Mouse (Mus musculus): ENCODE measurements at regions not wholly inside any gene's neighbourhood (a gene's known extent, or its start where the extent isn't known, plus 50 kb on each side); places are given as distances from the start of the nearest gene placed in this dataset.
A peak's percentile ranks its signal among the peaks of the same experiment; 100 is the strongest.

GRCm38 (mm10) chr3:38397615-38397956, 87.1 kb downstream of the Ankrd50 start:
- intact Hi-C loops (cut with DNase I) = no loop called here

GRCm38 (mm10) chr3:38396760-38397614, 87.7 kb downstream of the Ankrd50 start:
- DNase-seq = no peak
- intact Hi-C loops (cut with DNase I) = no loop called here

More at GRCm38 (mm10) chr3:38397615-38397956, 87.1 kb downstream of the Ankrd50 start:
- no peak for DNase-seq

- no peak for DNase-seq
- intact Hi-C loops (cut with DNase I) = no loop called here
Observed at GRCm38 (mm10) chr3:38394308-38394707, 90.3 kb downstream of the Ankrd50 start.

GRCm38 (mm10) chr3:38389647-38390046, 95.0 kb downstream of the Ankrd50 start:
- intact Hi-C loops (cut with DNase I) = no loop called here
- DNase-seq = no peak

- intact Hi-C loops (cut with DNase I) = no loop called here
- no peak for DNase-seq
Observed at GRCm38 (mm10) chr3:38388961-38389360, 95.7 kb downstream of the Ankrd50 start.

GRCm38 (mm10) chr3:38382743-38383142, 101.9 kb downstream of the Ankrd50 start:
- intact Hi-C loops (cut with DNase I) = no loop called here
- DNase-seq = no peak

DNA sequence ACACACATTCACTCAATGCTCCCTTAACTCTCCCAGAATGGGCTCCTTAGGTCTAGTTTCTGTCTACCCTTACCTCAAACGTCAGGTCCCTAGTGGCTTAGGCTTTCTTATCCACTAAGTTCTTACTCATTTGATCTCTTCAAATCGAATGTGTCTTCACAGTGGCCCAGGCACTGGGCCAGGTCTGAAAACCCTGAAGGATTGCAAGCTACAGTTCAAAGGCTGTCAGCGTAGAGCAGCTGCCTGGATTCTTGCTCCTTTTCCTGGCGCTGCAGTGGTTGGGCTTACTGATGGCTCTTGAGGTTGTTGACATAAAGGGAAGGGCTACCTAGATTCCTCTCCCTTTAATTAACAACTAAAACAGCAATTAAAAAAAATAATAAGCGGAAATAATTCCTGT, 103.0 kb downstream of the Ankrd50 start:
- intact Hi-C loops (cut with DNase I) = no loop called here
- DNase-seq = peak; percentile 6 to 26

DNA sequence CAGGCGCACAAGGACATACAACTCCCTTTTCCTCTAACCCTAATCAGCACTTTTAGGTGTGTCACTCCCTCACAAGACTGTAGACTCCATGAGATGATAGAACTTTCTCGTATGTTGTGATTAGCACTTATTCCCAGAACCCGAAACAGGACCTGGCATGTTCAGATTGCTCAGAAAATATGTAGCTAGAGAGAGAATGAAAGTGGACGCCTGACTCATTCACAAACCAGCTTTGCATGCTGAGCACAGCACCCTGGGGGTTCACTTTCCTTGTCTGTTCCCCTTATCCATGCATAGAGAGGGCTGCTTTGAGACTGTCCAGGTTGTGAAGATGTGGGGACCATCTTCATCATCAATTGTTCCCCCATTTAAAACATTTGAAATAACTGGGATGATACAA, 111.0 kb downstream of the Ankrd50 start:
- intact Hi-C loops (cut with DNase I) = loop anchor here (5.0 kb wide), 1 partner anchor 109 kb away; the partner anchor contains the start of gene Ankrd50
- no peak for DNase-seq

DNA sequence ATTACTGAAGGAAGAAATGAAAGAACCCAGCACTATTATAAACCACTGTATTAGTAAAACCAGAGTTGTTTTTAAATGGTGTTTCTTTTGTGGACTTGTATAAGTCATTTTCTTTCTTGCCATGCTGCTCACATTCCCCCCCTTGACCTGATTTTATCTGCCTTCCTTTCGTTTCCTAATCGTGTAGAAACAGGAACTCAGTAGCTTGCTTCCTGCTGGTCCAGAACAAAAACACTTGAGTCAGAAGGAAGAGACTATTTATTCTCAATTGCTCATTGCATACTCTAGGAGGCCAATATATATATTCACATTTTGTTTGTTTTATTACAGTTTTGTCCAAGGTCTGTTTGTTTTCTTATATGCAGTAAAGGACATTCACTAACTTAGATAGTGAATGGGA, 112.9 kb downstream of the Ankrd50 start:
- no peak for DNase-seq
- intact Hi-C loops (cut with DNase I) = loop anchor here (5.0 kb wide), 1 partner anchor 111 kb away; the partner anchor contains the start of gene Ankrd50

- intact Hi-C loops (cut with DNase I) = loop anchor here (5.0 to 10.0 kb wide), 2 partner anchors 109 to 137 kb away; no protein-coding TSS in a partner anchor
Observed at GRCm38 (mm10) chr3:38363888-38364287, 120.8 kb downstream of the Ankrd50 start.

DNA sequence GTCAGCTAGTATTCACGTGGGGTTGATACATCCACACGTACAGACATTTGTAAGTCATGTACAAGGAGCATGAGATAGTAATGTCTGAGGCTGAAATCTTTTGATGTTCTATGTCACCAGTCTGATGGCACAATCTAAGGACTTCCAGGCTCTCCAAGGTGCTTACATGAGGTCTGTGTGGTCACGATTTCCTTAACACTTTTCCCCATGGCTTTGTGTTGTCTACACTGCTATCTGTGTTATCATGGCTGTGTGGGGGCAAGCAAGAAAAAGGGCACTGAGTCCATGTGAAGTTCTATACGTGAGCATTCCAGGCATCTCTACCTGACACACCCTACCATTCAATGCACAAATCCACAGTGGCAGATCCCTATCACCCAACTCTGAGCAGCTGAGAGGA, 123.2 kb downstream of the Ankrd50 start:
- intact Hi-C loops (cut with DNase I) = loop anchor here (5.0 to 10.0 kb wide), 2 partner anchors 107 to 134 kb away; no protein-coding TSS in a partner anchor
- no peak for DNase-seq

More at GRCm38 (mm10) chr3:38363888-38364287, 120.8 kb downstream of the Ankrd50 start:
- DNase-seq = peak; percentile 40 to 47

DNA sequence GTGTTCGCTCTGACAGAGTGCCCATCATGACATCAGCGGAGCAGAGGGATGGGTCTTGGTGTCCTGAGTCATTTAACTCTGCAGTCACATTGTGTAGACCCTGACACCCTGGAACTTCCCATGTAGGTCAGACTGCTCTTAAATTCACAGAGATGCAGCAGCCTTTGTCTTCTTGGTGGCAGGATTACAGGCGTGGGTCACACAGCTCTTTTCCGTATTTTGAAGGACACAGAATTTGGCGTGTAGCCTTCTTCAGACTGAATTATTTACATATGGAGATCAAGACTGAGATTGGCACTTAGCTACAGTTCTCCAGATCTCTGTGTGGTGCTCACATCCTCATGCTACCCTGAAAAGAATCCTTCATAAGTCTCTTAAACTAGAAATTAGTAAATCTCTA, 123.7 kb downstream of the Ankrd50 start:
- intact Hi-C loops (cut with DNase I) = loop anchor here (5.0 to 10.0 kb wide), 2 partner anchors 106 to 134 kb away; no protein-coding TSS in a partner anchor
- peak in 1 of 2 experiments; percentile 28 for DNase-seq

GRCm38 (mm10) chr3:38360421-38360921, 124.2 kb downstream of the Ankrd50 start:
- DNase-seq = peak in 1 of 2 experiments; percentile 6
- intact Hi-C loops (cut with DNase I) = loop anchor here (5.0 to 10.0 kb wide), 2 partner anchors 106 to 133 kb away; no protein-coding TSS in a partner anchor

DNA sequence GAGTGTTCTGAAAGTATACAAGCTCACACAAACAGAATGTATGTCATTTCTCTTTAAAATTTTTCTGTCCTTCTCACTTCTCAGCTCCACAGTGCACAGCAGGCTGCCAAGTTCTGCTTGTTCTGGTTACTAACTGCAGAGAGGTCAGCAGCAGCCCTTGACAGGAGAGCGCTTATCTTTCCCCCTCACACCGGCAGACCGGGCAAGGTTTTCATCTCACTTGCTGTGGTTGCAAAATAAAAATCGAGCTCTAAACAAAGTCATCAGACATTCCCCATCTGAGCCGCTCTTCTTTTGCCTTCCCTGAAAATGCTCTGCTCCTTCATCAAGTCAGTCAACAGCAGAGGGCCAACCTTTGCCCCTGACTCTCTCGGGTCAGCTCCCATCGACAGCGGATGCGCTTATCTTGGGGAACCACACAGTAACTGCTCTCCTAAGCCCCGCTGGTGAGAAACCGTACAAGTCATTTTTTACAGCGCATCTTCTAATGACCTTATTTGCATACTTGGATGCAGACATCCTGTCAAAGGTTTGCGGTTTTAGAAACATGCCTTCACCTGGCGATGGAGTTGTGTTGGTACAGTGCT, 126.6 kb downstream of the Ankrd50 start:
- intact Hi-C loops (cut with DNase I) = no loop called here
- peak; percentile 40 to 52 for DNase-seq

GRCm38 (mm10) chr3:38344283-38344682, 140.4 kb downstream of the Ankrd50 start:
- intact Hi-C loops (cut with DNase I) = no loop called here
- no peak for DNase-seq

- DNase-seq = no peak
- intact Hi-C loops (cut with DNase I) = no loop called here
Observed at GRCm38 (mm10) chr3:38341666-38342065, 143.0 kb downstream of the Ankrd50 start.

- intact Hi-C loops (cut with DNase I) = no loop called here
- DNase-seq = no peak
Observed at GRCm38 (mm10) chr3:38333321-38333910, 151.2 kb downstream of the Ankrd50 start.

- intact Hi-C loops (cut with DNase I) = no loop called here
- no peak for DNase-seq
Observed at GRCm38 (mm10) chr3:38331169-38331568, 153.5 kb downstream of the Ankrd50 start.

DNA sequence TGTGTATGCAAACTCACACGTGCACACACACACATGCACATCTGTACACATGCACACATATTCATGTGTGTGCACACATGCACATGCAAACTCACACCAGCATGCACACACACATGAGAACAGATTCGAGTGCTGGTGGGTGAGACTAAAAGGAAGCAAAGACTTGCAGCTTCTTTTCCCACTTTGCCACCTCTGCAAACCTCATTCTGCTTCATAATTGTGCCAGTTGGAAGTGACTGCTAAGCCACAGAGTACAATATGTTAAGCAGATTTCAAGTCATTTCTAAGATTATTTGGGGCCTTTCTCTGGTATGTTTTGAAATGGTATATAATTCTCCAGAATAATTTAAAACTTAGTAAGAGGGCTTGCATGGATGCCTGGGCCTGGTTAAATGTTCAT, 157.4 kb downstream of the Ankrd50 start:
- intact Hi-C loops (cut with DNase I) = no loop called here
- no peak for DNase-seq

DNA sequence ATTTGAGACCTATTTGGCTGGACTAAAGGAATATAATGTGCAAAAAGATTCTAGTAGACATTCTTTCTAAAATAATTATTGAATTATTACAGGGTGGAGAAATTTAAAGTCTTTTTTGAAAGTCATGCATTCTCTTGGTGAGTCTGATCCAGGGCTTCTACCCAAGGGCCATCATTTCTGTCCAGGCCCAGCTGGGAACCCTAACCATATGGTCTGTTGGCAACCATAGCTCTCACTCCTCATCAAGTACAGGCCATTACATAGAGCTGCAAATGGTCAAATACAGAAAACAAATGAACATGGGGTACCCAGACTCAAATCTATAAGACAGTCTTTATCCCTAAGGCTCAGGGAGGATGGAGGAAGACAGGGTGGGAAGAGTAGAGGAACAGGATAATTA, 158.4 kb downstream of the Ankrd50 start:
- intact Hi-C loops (cut with DNase I) = no loop called here
- DNase-seq = peak in 1 of 2 experiments; percentile 16

GRCm38 (mm10) chr3:38324663-38325062, 160.0 kb downstream of the Ankrd50 start:
- intact Hi-C loops (cut with DNase I) = no loop called here
- DNase-seq = no peak
